Mouse (Mus musculus) gonadal fat pad, adult 2 months (tissue): ENCODE data around the gene Tssk1. TPM values are rescaled to one million over a fixed set of nuclear protein-coding genes. Genes with fewer than 3 reads are reported as not detected.

ENCODE experiments used
- DNase-seq: peaks from one replicate; pipeline ENCODE4 v3.0.0-alpha.2; 2012; ENCODE audit warnings: low read depth
- polyA plus RNA-seq: library from polyadenylated mRNA; depleted of rRNA; stranded (reverse); fragments of >200 nt; gene quantifications from 2 replicates; pipeline ENCODE4 v1.2.3, GENCODE M21; 2012; rRNA removed

The Tssk1 gene
- polyA plus RNA-seq = 0.31 and 0.53 TPM in 2 replicates

- DNase-seq = no peak
These were observed at the start of gene Tssk1 for GRCm38 (mm10) chr16:17893923-17894322. Tssk1 (plus strand) TSS chr16:17894223.

GRCm38 (mm10) chr16:17848431-17848830 is 45.6 kb upstream of the Tssk1 start:
- DNase-seq = no peak

GRCm38 (mm10) chr16:17848928-17849327 is 45.1 kb upstream of the Tssk1 start:
- no peak for DNase-seq

GRCm38 (mm10) chr16:17849486-17849885 is 44.5 kb upstream of the Tssk1 start:
- DNase-seq = no peak

- no peak for DNase-seq
These were observed 42.7 kb upstream of the Tssk1 start for GRCm38 (mm10) chr16:17851331-17851730.

- DNase-seq = no peak
These were observed 42.2 kb upstream of the Tssk1 start for GRCm38 (mm10) chr16:17851860-17852259.

- no peak for DNase-seq
These were observed 40.8 kb upstream of the Tssk1 start for GRCm38 (mm10) chr16:17853263-17853662.

- no peak for DNase-seq
These were observed 36.9 kb upstream of the Tssk1 start for GRCm38 (mm10) chr16:17857157-17857556.

GRCm38 (mm10) chr16:17858592-17858991 is 35.4 kb upstream of the Tssk1 start:
- no peak for DNase-seq

- DNase-seq = no peak
These were observed 28.7 kb upstream of the Tssk1 start for GRCm38 (mm10) chr16:17865293-17865692.

GRCm38 (mm10) chr16:17865770-17866169 is 28.3 kb upstream of the Tssk1 start:
- DNase-seq = no peak

- no peak for DNase-seq
These were observed 22.8 kb upstream of the Tssk1 start for GRCm38 (mm10) chr16:17871248-17871647.

GRCm38 (mm10) chr16:17872995-17873394 is 21.0 kb upstream of the Tssk1 start:
- no peak for DNase-seq

- no peak for DNase-seq
These were observed 18.8 kb upstream of the Tssk1 start for GRCm38 (mm10) chr16:17875174-17875573.

GRCm38 (mm10) chr16:17876096-17876495 is 17.9 kb upstream of the Tssk1 start:
- DNase-seq = no peak

- no peak for DNase-seq
These were observed 14.5 kb upstream of the Tssk1 start for GRCm38 (mm10) chr16:17879571-17879970.

GRCm38 (mm10) chr16:17882196-17882595 is 11.8 kb upstream of the Tssk1 start:
- DNase-seq = no peak

- no peak for DNase-seq
These were observed 9.9 kb upstream of the Tssk1 start for GRCm38 (mm10) chr16:17884116-17884515.

- no peak for DNase-seq
These were observed 4.2 kb upstream of the Tssk1 start for GRCm38 (mm10) chr16:17889689-17890341.

- DNase-seq = no peak
These were observed 3.7 kb upstream of the Tssk1 start for GRCm38 (mm10) chr16:17890342-17890727.

GRCm38 (mm10) chr16:17890917-17891566 is 3.0 kb upstream of the Tssk1 start:
- no peak for DNase-seq

GRCm38 (mm10) chr16:17891567-17891959 is 2.5 kb upstream of the Tssk1 start, which contains the start of gene Gm20518:
Gm20518 (minus strand) TSS chr16:17891671.
- DNase-seq = no peak

- DNase-seq = no peak
These were observed 1.4 kb upstream of the Tssk1 start for GRCm38 (mm10) chr16:17892606-17893005.

- no peak for DNase-seq
These were observed 2.1 kb downstream of the Tssk1 start for GRCm38 (mm10) chr16:17896091-17896490.
